ENCODE assay signal across 22 mouse cellular contexts in the genomic region with DNA sequence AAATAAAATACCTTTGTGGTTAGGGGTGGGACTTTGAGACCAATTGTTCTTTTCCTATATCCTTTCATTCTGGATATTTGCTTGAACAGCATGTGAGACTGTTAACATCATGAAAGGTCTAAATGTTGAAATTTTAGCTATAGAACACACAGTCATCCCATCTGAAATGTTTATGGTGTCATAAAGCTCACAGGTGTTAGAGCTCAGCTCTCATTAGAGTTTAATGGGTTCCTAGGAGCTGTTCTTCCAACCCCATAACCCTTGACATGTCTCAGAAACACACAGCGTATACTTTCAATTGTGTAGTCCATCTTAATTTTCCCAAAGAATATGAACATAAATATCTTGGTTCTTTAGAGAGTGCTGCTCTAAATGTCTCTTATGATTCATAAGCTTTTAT.
A peak's percentile ranks its signal among the peaks of the same experiment; 100 is the strongest.
DNase-seq lines count a peak whose midpoint lies in the region; ATAC-seq and TF ChIP-seq lines count a peak whose summit lies in the region.
"Had no signal": no experiment of that assay in that cellular context is flagged by ENCODE, and none has a peak within 500 bp of the region (broad histone marks: within the 10 kb centered on the region; RNA-seq: fewer than 3 reads in every experiment).

No protein-coding gene starts in this region.

- H3K36me3 ChIP-seq in limb, embryonic 14.5 days (ENCODE audit: control insufficient read depth, insufficient read depth, low read length), result no peaks in the 10 kb centered on the region
- H3K36me3 ChIP-seq in neural tube, embryonic 15.5 days, result no peaks in the 10 kb centered on the region
- H3K36me3 ChIP-seq: embryonic facial prominence, embryonic 13.5 days; embryonic facial prominence, embryonic 15.5 days; forebrain, embryonic 10.5 days; forebrain, embryonic 12.5 days had no signal

- ATAC-seq in limb, embryonic 14.5 days (ENCODE audit: low FRiP score, low read depth), result no peak
- ATAC-seq in neural tube, embryonic 15.5 days (ENCODE audit: low FRiP score), result no peak
- ATAC-seq: forebrain, embryonic 14.5 days; forebrain, embryonic 16.5 days had no signal

- H3K9me3 ChIP-seq in limb, embryonic 14.5 days (ENCODE audit: control insufficient read depth, low read length), result no peaks in the 10 kb centered on the region
- H3K9me3 ChIP-seq in neural tube, embryonic 15.5 days (replicated peaks), result no peaks in the 10 kb centered on the region
- H3K9me3 ChIP-seq: embryonic facial prominence, embryonic 13.5 days; embryonic facial prominence, embryonic 15.5 days; forebrain, embryonic 10.5 days; forebrain, embryonic 12.5 days had no signal

- no peak overlapping the region for H3K27ac ChIP-seq in limb, embryonic 14.5 days (replicated peaks; ENCODE audit: low read depth, low read length)
- H3K27ac ChIP-seq in neural tube, embryonic 15.5 days (replicated peaks), result no peak overlapping the region
- H3K27ac ChIP-seq: embryonic facial prominence, embryonic 13.5 days; embryonic facial prominence, embryonic 15.5 days; forebrain, embryonic 10.5 days; forebrain, embryonic 12.5 days had no signal

- DNase-seq in forelimb bud, embryonic 11.5 days (ENCODE audit: low read depth, low spot score), result peak; percentile 51
- peak; percentile 35 for DNase-seq in hindlimb bud, embryonic 11.5 days (ENCODE audit: extremely low spot score, low read depth, low spot score)
- DNase-seq in limb, embryonic 14.5 days (ENCODE audit: low spot score), result peak; percentile 5
- no peak for DNase-seq in left cerebral cortex, postnatal 25 days (ENCODE audit: low spot score in 2 of 2)
- DNase-seq: adrenal gland, adult 2 months; adrenal gland, postnatal 10 days; adrenal gland, postnatal 25 days; cerebellum, adult 11 months; cerebellum, adult 18-20 months; cerebellum, adult 8-10 months; cerebellum, adult 9-11 months; cerebellum, postnatal 14 days; cerebellum, postnatal 36 days; embryo, embryonic 11 days had no signal

- no peak overlapping the region for H3K4me3 ChIP-seq in limb, embryonic 14.5 days (replicated peaks; ENCODE audit: low read length)
- H3K4me3 ChIP-seq in neural tube, embryonic 15.5 days (replicated peaks), result no peak overlapping the region
- H3K4me3 ChIP-seq: embryonic facial prominence, embryonic 13.5 days; embryonic facial prominence, embryonic 15.5 days; erythroblast, embryonic 14.5 days; forebrain, embryonic 10.5 days; forebrain, embryonic 12.5 days had no signal

- H3K9ac ChIP-seq in limb, embryonic 14.5 days (ENCODE audit: low read depth, low read length, severe bottlenecking), result no peak overlapping the region
- H3K9ac ChIP-seq in neural tube, embryonic 15.5 days (replicated peaks), result no peak overlapping the region
- H3K9ac ChIP-seq: embryonic facial prominence, embryonic 13.5 days; embryonic facial prominence, embryonic 15.5 days; forebrain, embryonic 12.5 days had no signal

- no peaks in the 10 kb centered on the region for H3K27me3 ChIP-seq in limb, embryonic 14.5 days (ENCODE audit: control insufficient read depth, insufficient read depth, low read length)
- no peaks in the 10 kb centered on the region for H3K27me3 ChIP-seq in neural tube, embryonic 15.5 days (replicated peaks)
- H3K27me3 ChIP-seq: embryonic facial prominence, embryonic 13.5 days; embryonic facial prominence, embryonic 15.5 days; forebrain, embryonic 12.5 days had no signal

- 47% methylated on average over 1 of the region's 1 CpGs for WGBS in limb, embryonic 14.5 days
- WGBS in neural tube, embryonic 15.5 days, result 80% methylated on average over 1 of the region's 1 CpGs

- H3K4me2 ChIP-seq in limb, embryonic 14.5 days (replicated peaks; ENCODE audit: low read depth, low read length, severe bottlenecking), result no peak overlapping the region
- H3K4me2 ChIP-seq in neural tube, embryonic 15.5 days, result no peak overlapping the region
- H3K4me2 ChIP-seq: embryonic facial prominence, embryonic 13.5 days; embryonic facial prominence, embryonic 15.5 days; forebrain, embryonic 12.5 days had no signal

- intact Hi-C loops in left cerebral cortex, postnatal 25 days (cut with DNase I), result loop anchor here (5.0 kb wide), 1 partner anchor 171 kb away; no protein-coding TSS in a partner anchor

- no peaks in the 10 kb centered on the region for H3K4me1 ChIP-seq in limb, embryonic 14.5 days (ENCODE audit: control insufficient read depth, insufficient read depth, low read length)
- H3K4me1 ChIP-seq in neural tube, embryonic 15.5 days, result no peaks in the 10 kb centered on the region
- H3K4me1 ChIP-seq: embryonic facial prominence, embryonic 13.5 days; embryonic facial prominence, embryonic 15.5 days; forebrain, embryonic 10.5 days; forebrain, embryonic 12.5 days had no signal

- TF ChIP-seq POLR2A in limb, embryonic 14.5 days (IDR thresholded peaks at IDR 0.05; ENCODE audit: borderline replicate concordance, extremely low read depth, insufficient read depth, insufficient read length), result no peak

Comparison
In these comparisons a context has a peak if more than half of its experiments do, and no peak if none do; other contexts are left out.
1. DNase-seq: peak in forelimb bud, embryonic 11.5 days (single experiment), hindlimb bud, embryonic 11.5 days (single experiment) and limb, embryonic 14.5 days (single experiment); none in left cerebral cortex, postnatal 25 days (0 of 2).